ENCODE assay signal across 1 mouse cellular context in genomic region chr19:3575632-3576384, GRCm38 (mm10).
A peak's percentile ranks its signal among the peaks of the same experiment; 100 is the strongest.
TF ChIP-seq lines count a peak whose summit lies in the region.

Ppp6r3 (minus strand) TSS chr19:3575749.

TF ChIP-seq in MEL, 35 proteins besides CTCF, POLR2A, EP300 and RAD21 (continued from another document):
- TF ChIP-seq MEF2A (IDR thresholded peaks at IDR 0.05; ENCODE audit: extremely low read depth, insufficient replicate concordance, low read depth, low read length, poor library complexity, severe bottlenecking) (no peak), KAT2A (conservative IDR thresholded peaks at IDR 0.05; ENCODE audit: low read depth, low read length) (peak; percentile 34; the same call in 1 of the 2 replicates), HCFC1 (IDR thresholded peaks at IDR 0.05; ENCODE audit: low read depth, low read length) (peak; percentile 72), MAFK (IDR thresholded peaks at IDR 0.05; ENCODE audit: borderline replicate concordance, low read depth, low read length) (peak; percentile 99), USF1 (IDR thresholded peaks at IDR 0.05; ENCODE audit: low read depth, low read length) (no peak)
TF ChIP-seq in MEL: peak in this region for 16.
